Mouse (Mus musculus) telencephalon, adult 2 months (tissue): ENCODE measurements at regions not wholly inside any gene's neighbourhood (a gene's known extent, or its start where the extent isn't known, plus 50 kb on each side); places are given as distances from the start of the nearest gene placed in this dataset.
"Not testable (repeated sequence)": the region's sequence is repeated elsewhere in the genome, so short reads cannot be mapped to it uniquely, and the experiment has no call there.

Experiments
- DNase-seq: peaks from one replicate; pipeline ENCODE4 v3.0.0-alpha.2; 2011; ENCODE audit warnings: low read depth, low spot score

DNA sequence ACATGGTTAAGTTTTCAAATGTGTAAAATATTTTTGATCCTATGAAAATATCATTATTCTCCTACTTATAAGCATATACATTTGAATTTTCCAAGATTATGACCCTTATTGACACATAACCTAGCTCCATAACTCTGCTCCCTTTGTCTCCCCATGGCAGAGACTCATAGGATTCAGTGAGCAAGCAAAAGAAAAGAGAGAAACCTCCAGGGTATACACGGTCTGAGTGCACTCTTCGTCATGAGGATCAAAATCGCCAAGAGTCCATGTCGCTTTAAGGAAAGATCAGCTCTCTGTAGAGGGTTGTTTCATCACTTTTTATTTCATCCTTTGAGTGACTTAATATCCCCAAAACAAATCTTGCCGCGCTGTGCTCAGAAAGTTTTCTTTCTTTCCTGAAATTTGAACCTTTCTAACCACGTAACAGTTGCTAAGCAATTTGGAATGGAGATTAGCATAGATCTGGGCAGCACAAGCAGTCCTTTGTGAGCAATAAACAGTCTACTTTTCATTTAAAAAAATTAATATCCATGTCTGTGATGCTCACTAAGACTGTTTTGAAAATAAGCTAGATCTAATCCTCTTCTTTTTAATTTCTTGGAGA lies 1158.0 kb downstream of the A830018L16Rik start:
- no peak for DNase-seq

- no peak for DNase-seq
Measured at GRCm38 (mm10) chr1:12572770-12573169, 1158.9 kb downstream of the A830018L16Rik start.

DNA sequence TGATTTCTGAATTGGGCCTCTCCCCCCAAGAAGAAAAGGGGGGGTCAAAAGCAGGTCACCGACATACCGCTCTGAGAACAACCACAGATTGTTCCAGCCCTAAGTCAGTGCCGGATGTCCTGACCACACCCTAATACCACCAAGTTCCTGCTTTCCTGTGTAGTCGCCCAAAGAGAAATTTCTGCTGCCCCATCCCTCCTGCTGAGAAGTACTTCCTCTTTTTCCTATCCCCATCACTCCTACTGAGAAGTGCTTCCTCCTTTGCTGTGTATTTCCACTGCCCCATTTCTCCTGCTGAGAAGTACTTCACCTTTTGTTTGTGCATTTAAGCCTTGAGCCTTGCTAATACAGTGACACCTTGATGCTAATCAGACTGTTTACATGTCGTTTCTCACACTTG lies 1160.4 kb downstream of the A830018L16Rik start:
- no peak for DNase-seq

GRCm38 (mm10) chr1:12577027-12577703 lies 1163.3 kb downstream of the A830018L16Rik start:
- no peak for DNase-seq

- DNase-seq, result no peak
Measured at GRCm38 (mm10) chr1:12577978-12578377, 1164.1 kb downstream of the A830018L16Rik start.

- no peak for DNase-seq
Measured at GRCm38 (mm10) chr1:12583012-12583411, 1169.1 kb downstream of the A830018L16Rik start.

- not testable (repeated sequence) for DNase-seq
Measured at GRCm38 (mm10) chr1:12586981-12587380, 1173.1 kb downstream of the A830018L16Rik start.

- no peak for DNase-seq
Measured at GRCm38 (mm10) chr1:12612102-12612501, 1198.2 kb downstream of the A830018L16Rik start.

DNA sequence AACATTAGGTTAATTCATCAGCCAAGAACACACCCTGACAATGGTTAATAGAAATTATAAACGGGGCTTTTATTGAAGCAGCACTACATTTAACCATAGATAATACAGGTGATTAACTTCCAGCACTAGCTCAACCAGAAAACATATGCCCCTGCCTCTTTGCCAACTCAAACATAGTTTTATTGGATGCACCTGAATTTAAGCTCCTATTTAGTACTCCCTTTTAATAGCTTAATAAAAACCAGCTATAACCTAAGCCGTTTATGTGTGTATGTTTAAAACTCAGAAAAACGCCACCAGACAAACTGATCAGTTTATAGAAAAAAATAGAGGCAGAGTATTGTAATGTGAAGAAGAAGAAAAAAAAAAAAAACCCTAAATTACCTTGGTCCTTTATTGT lies 1201.4 kb downstream of the A830018L16Rik start:
- DNase-seq, result no peak

DNA sequence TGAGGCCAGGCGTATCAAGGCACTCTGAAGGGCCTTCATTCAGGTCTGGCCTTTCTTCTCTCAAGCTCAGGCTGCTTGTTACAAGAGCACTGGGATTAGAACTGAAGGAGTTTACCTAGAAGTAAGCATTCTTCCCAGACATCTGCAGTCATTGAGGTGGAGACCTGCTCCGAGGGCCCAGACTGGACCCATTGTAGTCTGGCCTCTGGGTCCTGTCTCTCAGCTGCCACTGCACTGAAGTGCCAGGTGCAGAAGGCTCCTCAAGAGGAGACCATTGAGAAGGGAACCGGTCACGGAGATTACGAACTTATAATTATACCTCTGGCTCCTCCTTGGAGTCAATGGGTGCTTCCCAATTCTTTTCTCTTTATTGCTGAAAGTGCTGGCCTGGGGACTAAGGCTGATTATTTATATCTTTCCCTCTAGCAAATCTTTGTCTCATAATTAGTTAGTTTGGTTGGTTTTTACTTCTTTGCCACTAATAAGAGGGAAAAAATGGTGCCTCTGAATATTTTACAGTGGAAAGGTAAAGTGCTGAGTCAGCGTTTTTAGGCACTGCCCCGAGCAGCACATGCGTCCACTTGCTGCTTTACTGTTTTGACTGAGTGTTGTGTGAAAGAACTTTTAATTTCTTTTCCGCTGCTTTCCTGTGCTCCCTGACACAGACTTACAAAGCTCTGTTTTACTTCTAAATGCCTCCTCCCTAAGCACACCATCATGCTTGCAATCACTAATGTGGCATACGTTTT lies 1202.0 kb downstream of the A830018L16Rik start:
- no peak for DNase-seq

DNA sequence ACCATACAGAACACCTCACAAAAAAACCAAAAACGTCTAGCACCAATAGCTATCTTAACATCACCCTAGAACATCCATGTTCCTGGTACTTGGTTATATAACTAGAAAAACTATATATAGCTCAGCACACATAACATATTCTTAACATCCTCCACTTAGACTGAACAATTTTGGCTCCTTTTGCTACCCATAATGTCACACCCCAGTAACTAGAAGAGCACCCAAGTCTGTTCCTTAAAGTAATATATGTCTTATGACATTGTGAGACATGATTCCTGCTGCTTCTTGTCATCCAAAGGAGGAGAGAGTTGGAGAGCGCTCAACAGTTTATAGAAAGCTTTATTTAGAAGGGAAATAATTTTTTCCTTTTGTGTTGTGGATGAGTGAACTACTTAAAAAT lies 1206.1 kb downstream of the A830018L16Rik start:
- DNase-seq, result peak; percentile 67

DNA sequence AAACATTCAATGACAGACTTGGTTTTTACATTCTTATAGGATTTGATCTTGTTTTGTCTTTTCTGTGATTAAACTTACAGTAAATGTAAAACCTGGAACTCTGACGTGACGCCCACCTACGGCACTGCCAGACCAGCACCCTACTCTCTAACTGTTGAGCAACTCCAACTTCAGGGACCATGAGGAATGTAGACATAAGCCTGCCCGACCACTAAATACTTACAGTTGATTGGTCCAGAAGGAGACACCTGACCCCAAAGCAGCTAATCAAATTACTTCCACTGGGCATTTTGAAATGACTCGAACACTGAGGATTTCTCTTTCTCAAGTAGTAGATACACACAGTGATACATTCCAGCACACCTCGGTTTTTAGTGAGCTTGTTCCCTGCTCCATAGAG lies 1206.9 kb downstream of the A830018L16Rik start:
- no peak for DNase-seq

DNA sequence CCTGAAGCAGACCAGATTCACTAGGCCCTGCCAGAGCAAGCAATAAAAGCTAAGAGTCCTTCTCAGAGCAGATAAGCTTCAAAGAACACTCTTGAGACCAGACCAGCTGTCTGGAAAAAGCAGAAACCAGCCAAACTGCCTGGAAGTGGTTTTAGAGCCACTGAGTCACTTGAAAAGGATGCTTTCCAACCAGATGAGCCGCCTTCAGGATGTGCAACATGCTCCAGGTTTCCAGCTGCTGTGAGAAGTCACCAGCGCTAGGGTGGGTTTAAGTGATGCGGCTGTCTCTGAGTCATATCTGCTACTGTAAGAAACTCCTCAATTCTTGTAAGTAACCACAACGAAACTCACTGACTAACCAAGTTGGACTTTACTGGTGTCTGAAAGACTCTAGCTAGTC lies 1209.3 kb downstream of the A830018L16Rik start:
- DNase-seq, result peak; percentile 34

- DNase-seq, result no peak
Measured at GRCm38 (mm10) chr1:12633049-12633448, 1219.1 kb downstream of the A830018L16Rik start.

GRCm38 (mm10) chr1:12636326-12637147 lies 1222.6 kb downstream of the A830018L16Rik start:
- no peak for DNase-seq

DNA sequence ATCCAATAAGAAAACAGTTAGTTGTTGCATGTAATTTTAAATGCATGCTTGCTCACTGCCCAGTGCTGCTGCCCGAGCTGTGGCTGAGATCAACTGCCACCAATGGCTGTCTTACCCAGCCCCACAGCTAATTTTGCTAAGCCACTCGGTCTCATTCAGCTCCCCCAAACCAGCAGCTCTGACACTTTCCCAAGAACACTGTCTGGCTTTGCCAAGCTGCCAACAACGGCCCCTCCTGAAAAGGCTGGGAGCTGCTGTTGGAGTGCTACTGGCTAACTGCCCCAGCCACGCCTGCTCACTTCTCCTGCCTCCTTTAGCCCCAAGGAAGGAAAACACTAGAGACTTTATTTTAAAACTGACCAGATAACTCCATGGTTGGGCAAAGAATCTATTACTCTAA lies 1227.1 kb downstream of the A830018L16Rik start:
- DNase-seq, result no peak
